In genomic region chr8:83290176-83290575, GRCm38 (mm10) we compare ENCODE assay signal across 9 mouse cellular contexts. TPM values are rescaled to one million over a fixed set of nuclear protein-coding genes. Genes with fewer than 3 reads are reported as not detected.
A peak's percentile ranks its signal among the peaks of the same experiment; 100 is the strongest.
DNase-seq lines count a peak whose midpoint lies in the region; ATAC-seq and TF ChIP-seq lines count a peak whose summit lies in the region.
"Had no signal": no experiment of that assay in that cellular context is flagged by ENCODE, and none has a peak within 500 bp of the region (broad histone marks: within the 10 kb centered on the region; RNA-seq: fewer than 3 reads in every experiment).

Ucp1 (plus strand) TSS chr8:83290352.

- H3K4me2 ChIP-seq in CH12.LX (ENCODE audit: insufficient read depth, low read depth, poor library complexity, severe bottlenecking), result peak within 1 kb of the TSS; percentile 17; the same call in 1 of the 2 replicates
- H3K4me2 ChIP-seq in hindbrain, embryonic 16.5 days (ENCODE audit: low read length), result peak within 1 kb of the TSS; percentile 60
- peak within 1 kb of the TSS; percentile 51 for H3K4me2 ChIP-seq in midbrain, postnatal 0 days (ENCODE audit: low read depth, low read length, poor library complexity, severe bottlenecking)

- dilution Hi-C loops in CH12.LX (cut with MboI; ENCODE audit: extremely low pct_ligation_motif_present, extremely low pct_unique_long_range_greater_than_20kb, low sequenced_read_pairs), result no loop called here

- H3K27ac ChIP-seq in CH12.LX (ENCODE audit: insufficient read depth, low read depth), result no peak within 1 kb of the TSS
- no peak within 1 kb of the TSS for H3K27ac ChIP-seq in hindbrain, embryonic 16.5 days (ENCODE audit: low read depth, low read length)
- no peak within 1 kb of the TSS for H3K27ac ChIP-seq in midbrain, postnatal 0 days (ENCODE audit: low read depth, low read length)

- TF ChIP-seq CTCF in CH12.LX (conservative IDR thresholded peaks at IDR 0.05 in 1 of 2, IDR thresholded peaks at IDR 0.05 in 1 of 2; ENCODE audit: low read depth in 2 of 2, low read length in 2 of 2), result no peak
- peak; percentile 38 for TF ChIP-seq CTCF in midbrain, postnatal 0 days (IDR thresholded peaks at IDR 0.05)

- TF ChIP-seq EP300 in CH12.LX (IDR thresholded peaks at IDR 0.05; ENCODE audit: low read length), result no peak

- H3K9ac ChIP-seq in CH12.LX (ENCODE audit: insufficient read depth, low read depth), result no peak within 1 kb of the TSS
- H3K9ac ChIP-seq in hindbrain, embryonic 16.5 days (ENCODE audit: low read depth, low read length), result no peak within 1 kb of the TSS
- H3K9ac ChIP-seq in midbrain, postnatal 0 days (replicated peaks; ENCODE audit: low read length, poor library complexity, severe bottlenecking), result no peak within 1 kb of the TSS

- peaks cover 0 to 4% of the 10 kb centered on the region in 2 experiments; a peak in 1 of 4 replicates for H3K4me1 ChIP-seq in CH12.LX (ENCODE audit: control insufficient read depth in 1 of 2, insufficient read depth in 2 of 2)
- peaks cover 4% of the 10 kb centered on the region for H3K4me1 ChIP-seq in hindbrain, embryonic 16.5 days (ENCODE audit: control insufficient read depth, insufficient read depth, low read depth, low read length)
- H3K4me1 ChIP-seq in midbrain, postnatal 0 days (ENCODE audit: insufficient read depth, low read length), result no peaks in the 10 kb centered on the region; the same call in 1 of the 2 replicates

- no peak for TF ChIP-seq RAD21 in CH12.LX (IDR thresholded peaks at IDR 0.05; ENCODE audit: low read depth, low read length)

- DNase-seq in cerebellum, postnatal 10 days, result peak; percentile 26 to 42
- no peak for DNase-seq in cerebellum, postnatal 4 days (ENCODE audit: low spot score in 2 of 2)
- DNase-seq in CH12.LX (ENCODE audit: extremely low read depth), result no peak
- DNase-seq in embryo, embryonic 10.5 days (ENCODE audit: low spot score), result peak; percentile 5
- no peak for DNase-seq in midbrain, postnatal 0 days (ENCODE audit: low spot score)
- no peak for DNase-seq in B cell, adult 2 months
- DNase-seq in yolk sac, embryonic 10.5 days (ENCODE audit: low spot score), result no peak

- H3K9me3 ChIP-seq in CH12.LX (replicated peaks; ENCODE audit: low read length), result no peaks in the 10 kb centered on the region
- H3K9me3 ChIP-seq in hindbrain, embryonic 16.5 days (ENCODE audit: control insufficient read depth, low read length), result no peaks in the 10 kb centered on the region
- no peaks in the 10 kb centered on the region for H3K9me3 ChIP-seq in midbrain, postnatal 0 days (ENCODE audit: low read length)

- WGBS in hindbrain, embryonic 16.5 days, result 3% methylated on average over 20 of the region's 20 CpGs
- 2% methylated on average over 19 of the region's 20 CpGs for WGBS in midbrain, postnatal 0 days

- H3K79me2 ChIP-seq in CH12.LX (replicated peaks; ENCODE audit: control insufficient read depth, extremely low read depth, insufficient read depth, poor library complexity, severe bottlenecking), result no peaks in the 10 kb centered on the region

- in situ Hi-C loops in CH12.LX (cut with MboI; ENCODE audit: low pct_ligation_motif_present, low pct_unique_long_range_greater_than_20kb, low sequenced_read_pairs), result no loop called here

- no peaks in the 10 kb centered on the region for H3K36me3 ChIP-seq in CH12.LX (replicated peaks in 1 of 2; ENCODE audit: control insufficient read depth in 1 of 2, insufficient read depth in 1 of 2, low read length in 1 of 2)
- no peaks in the 10 kb centered on the region for H3K36me3 ChIP-seq in hindbrain, embryonic 16.5 days (ENCODE audit: control insufficient read depth, insufficient read depth, low read length)
- H3K36me3 ChIP-seq in midbrain, postnatal 0 days (ENCODE audit: insufficient read depth, low read length), result no peaks in the 10 kb centered on the region

- H3K27me3 ChIP-seq in CH12.LX (replicated peaks), result no peaks in the 10 kb centered on the region
- peaks cover 6% of the 10 kb centered on the region for H3K27me3 ChIP-seq in hindbrain, embryonic 16.5 days (replicated peaks; ENCODE audit: control insufficient read depth, insufficient read depth, low read length)
- peaks cover 9% of the 10 kb centered on the region; the same call in 1 of the 2 replicates for H3K27me3 ChIP-seq in midbrain, postnatal 0 days (ENCODE audit: insufficient read depth, low read length)

- peak; percentile 52; the same call in 1 of the 2 replicates for ATAC-seq in hindbrain, embryonic 16.5 days
- ATAC-seq in midbrain, postnatal 0 days (ENCODE audit: low FRiP score), result no peak

- H3K4me3 ChIP-seq in CH12.LX (replicated peaks in 1 of 3; ENCODE audit: low read depth in 2 of 3, low read length in 2 of 3, poor library complexity in 1 of 3), result no peak within 1 kb of the TSS
- peak within 1 kb of the TSS; percentile 30 for H3K4me3 ChIP-seq in hindbrain, embryonic 16.5 days (ENCODE audit: low read length)
- H3K4me3 ChIP-seq in midbrain, postnatal 0 days (ENCODE audit: low read depth, low read length), result peak within 1 kb of the TSS; percentile 29

- no peak for TF ChIP-seq POLR2A in CH12.LX (IDR thresholded peaks at IDR 0.05; ENCODE audit: low read depth, low read length)

TF ChIP-seq in CH12.LX, 34 proteins besides CTCF, POLR2A, EP300 and RAD21:
- TF ChIP-seq MXI1 (IDR thresholded peaks at IDR 0.05; ENCODE audit: low read depth, low read length), result no peak
- TF ChIP-seq USF2 (conservative IDR thresholded peaks at IDR 0.05; ENCODE audit: low read depth, low read length), result no peak
- TF ChIP-seq ZC3H11A (IDR thresholded peaks at IDR 0.05; ENCODE audit: low read depth, low read length), result no peak
- TF ChIP-seq SMC3 (IDR thresholded peaks at IDR 0.05; ENCODE audit: low read depth, low read length), result no peak
- TF ChIP-seq CHD2 (IDR thresholded peaks at IDR 0.05; ENCODE audit: low read length), result no peak
- no peak for TF ChIP-seq ZKSCAN1 (IDR thresholded peaks at IDR 0.05; ENCODE audit: borderline replicate concordance, low read depth, low read length)
- TF ChIP-seq MAZ (IDR thresholded peaks at IDR 0.05; ENCODE audit: low read depth, low read length), result no peak
- no peak for TF ChIP-seq PAX5 (IDR thresholded peaks at IDR 0.05; ENCODE audit: low read length)
- TF ChIP-seq E2F4 (IDR thresholded peaks at IDR 0.05; ENCODE audit: insufficient replicate concordance, low read depth, low read length), result no peak
- TF ChIP-seq TBP (conservative IDR thresholded peaks at IDR 0.05; ENCODE audit: low read depth, low read length), result no peak
- no peak for TF ChIP-seq IRF4 (IDR thresholded peaks at IDR 0.05; ENCODE audit: low read depth, low read length)
- TF ChIP-seq ZNF384 (IDR thresholded peaks at IDR 0.05; ENCODE audit: low read depth, low read length), result no peak
- no peak for TF ChIP-seq KAT2A (IDR thresholded peaks at IDR 0.05; ENCODE audit: insufficient replicate concordance, low read length)
- TF ChIP-seq ELF1 (IDR thresholded peaks at IDR 0.05; ENCODE audit: low read depth, low read length), result no peak
- no peak for TF ChIP-seq TCF12 (IDR thresholded peaks at IDR 0.05; ENCODE audit: low read depth, low read length)

RNA-seq across cellular contexts. Expression of gene Ucp1, which starts in this region (rescaled TPM):
- total RNA-seq in CH12.LX (2012; rRNA removed), result not detected in 2 replicates
- total RNA-seq in CH12.LX (2014; rRNA removed), result not detected in 2 replicates
- not detected in 2 replicates for polyA plus RNA-seq in CH12.LX (2012; ENCODE audit: insufficient read length, low read depth)
- polyA plus RNA-seq in hindbrain, embryonic 16.5 days (2015; fragmentation: Nextera tagmentation; extraction: Ambion mirVana), result 0.12 and 0.21 TPM in 2 replicates
- total RNA-seq in midbrain, postnatal 0 days (2014; rRNA removed), result 0.52 TPM in 1 of 2 replicates, not detected in the other
- polyA plus RNA-seq in midbrain, postnatal 0 days (2015; fragmentation: Nextera tagmentation; extraction: Ambion mirVana), result 0.15 TPM in 1 of 2 replicates, not detected in the other
- polyA plus RNA-seq: C2C12 had no signal

Comparison
In these comparisons a context has a peak if more than half of its experiments do, and no peak if none do; other contexts are left out.
1. DNase-seq: peak in cerebellum, postnatal 10 days (2 of 2) and embryo, embryonic 10.5 days (single experiment); none in cerebellum, postnatal 4 days (0 of 2), CH12.LX (single experiment), midbrain, postnatal 0 days (single experiment), B cell, adult 2 months (0 of 2) and yolk sac, embryonic 10.5 days (single experiment).
2. Peak in ATAC-seq, H3K4me3 ChIP-seq and H3K4me2 ChIP-seq in hindbrain, embryonic 16.5 days; RNA of the gene not detected or under 1 TPM.
3. Peak in every context shown above with its lines, with median percentiles within 50 percentile points of each other: H3K4me2 ChIP-seq.